Mouse (Mus musculus) liver, embryonic 16.5 days (tissue): ENCODE measurements around the gene Apool. TPM values are rescaled to one million over a fixed set of nuclear protein-coding genes. Genes with fewer than 3 reads are reported as not detected.

ENCODE experiments used
- ATAC-seq: fragments of 200-750 bp; cut with Nextera tagmentation; 2 replicates; pipeline ENCODE4 v1.8.0; 2017; ENCODE audit warnings: low read depth, mild to moderate bottlenecking, moderate number of reproducible peaks, moderate library complexity
- H3K27ac ChIP-seq: fragments of 300-500 bp; sonication (generic); 2 replicates; pipeline ENCODE4 v1.5.1; 2014; ENCODE audit warnings: mild to moderate bottlenecking, low read length
- H3K27me3 ChIP-seq: fragments of 300-500 bp; sonication (generic); 2 replicates; pipeline ENCODE4 v1.6.1; 2014; ENCODE audit warnings: low read depth, low read length, mixed read lengths; ENCODE audit not compliant: control insufficient read depth, insufficient read depth
- H3K36me3 ChIP-seq: fragments of 300-500 bp; sonication (generic); 2 replicates; pipeline ENCODE4 v1.6.1; 2014; ENCODE audit warnings: mild to moderate bottlenecking; ENCODE audit not compliant: control insufficient read depth, insufficient read depth
- H3K4me1 ChIP-seq: fragments of 300-500 bp; sonication (generic); 2 replicates; pipeline ENCODE4 v1.6.1; 2014; ENCODE audit warnings: low read depth, low read length, mixed read lengths; ENCODE audit not compliant: control insufficient read depth
- H3K4me2 ChIP-seq: fragments of 300-500 bp; sonication (generic); 2 replicates; pipeline ENCODE4 v1.6.1; 2014; ENCODE audit warnings: low read depth, low read length, mixed read lengths
- H3K4me3 ChIP-seq: fragments of 300-500 bp; sonication (generic); 2 replicates; pipeline ENCODE4 v1.5.1; 2014; ENCODE audit warnings: low read depth, mild to moderate bottlenecking, low read length
- H3K9ac ChIP-seq: fragments of 300-500 bp; sonication (generic); 2 replicates; pipeline ENCODE4 v1.6.1; 2014; ENCODE audit warnings: low read depth, low read length
- H3K9me3 ChIP-seq: fragments of 300-500 bp; sonication (generic); replicated peaks from 2 replicates; pipeline ENCODE4 v1.6.1; 2016; ENCODE audit warnings: low read length; ENCODE audit not compliant: control insufficient read depth
- WGBS: fragments of 180-500 bp; shearing (Covaris S2); extraction: QIAGEN DNeasy Blood & Tissue Kit; methylation state at CpG from one replicate; pipeline ENCODE4 v1.1.7; 2014; ENCODE audit not compliant: insufficient replicate concordance; 5-methylcytosine and 5-hydroxymethylcytosine counted together
- polyA plus RNA-seq: library from polyadenylated mRNA; unstranded; fragments of >200 nt; fragmentation: Nextera tagmentation; extraction: Ambion mirVana; gene quantifications from 2 replicates; pipeline ENCODE4 v1.2.1, GENCODE M21; 2015

Gene Apool
- 22.3 and 22.9 TPM in 2 replicates for polyA plus RNA-seq

GRCm38 (mm10) chrX:112310804-112311530 is at the start of gene Apool:
Gene Apool, plus strand, starts transcription at chrX:112311334.
- H3K36me3 ChIP-seq: no peaks in the 10 kb centered on the region
- peak within 1 kb of the TSS; percentile 68 for H3K9ac ChIP-seq
- H3K4me2 ChIP-seq: peak within 1 kb of the TSS; percentile 50
- ATAC-seq: peak; percentile 96
- H3K9me3 ChIP-seq: no peaks in the 10 kb centered on the region
- H3K4me1 ChIP-seq: peaks cover 2% of the 10 kb centered on the region
- H3K27ac ChIP-seq: peak within 1 kb of the TSS; percentile 37; the same call in 1 of the 2 replicates
- no peaks in the 10 kb centered on the region for H3K27me3 ChIP-seq
- WGBS: 18% methylated on average over 18 of the region's 18 CpGs
- H3K4me3 ChIP-seq: peak within 1 kb of the TSS; percentile 72

- H3K9me3 ChIP-seq: no peaks in the 10 kb centered on the region
- H3K27ac ChIP-seq: no peak overlapping the region
- no peaks in the 10 kb centered on the region for H3K27me3 ChIP-seq
- WGBS: 17% methylated on average over 1 of the region's 1 CpGs
- no peak for ATAC-seq
- no peak overlapping the region for H3K9ac ChIP-seq
- H3K4me1 ChIP-seq: no peaks in the 10 kb centered on the region
- H3K4me2 ChIP-seq: no peak overlapping the region
- no peak overlapping the region for H3K4me3 ChIP-seq
- no peaks in the 10 kb centered on the region for H3K36me3 ChIP-seq
Observed at GRCm38 (mm10) chrX:112273550-112273949, 37.6 kb upstream of the Apool start.

- no peaks in the 10 kb centered on the region for H3K36me3 ChIP-seq
- H3K27ac ChIP-seq: peak overlapping the region; percentile 37; the same call in 1 of the 2 replicates
- 7% methylated on average over 12 of the region's 12 CpGs for WGBS
- H3K27me3 ChIP-seq: no peaks in the 10 kb centered on the region
- peak overlapping the region; percentile 68 for H3K9ac ChIP-seq
- peak; percentile 64 for ATAC-seq
- peak overlapping the region; percentile 50 for H3K4me2 ChIP-seq
- H3K4me3 ChIP-seq: peak overlapping the region; percentile 72
- H3K4me1 ChIP-seq: peaks cover 2% of the 10 kb centered on the region
- no peaks in the 10 kb centered on the region for H3K9me3 ChIP-seq
Observed at GRCm38 (mm10) chrX:112311531-112311887, 375 bp downstream of the Apool start.

DNA sequence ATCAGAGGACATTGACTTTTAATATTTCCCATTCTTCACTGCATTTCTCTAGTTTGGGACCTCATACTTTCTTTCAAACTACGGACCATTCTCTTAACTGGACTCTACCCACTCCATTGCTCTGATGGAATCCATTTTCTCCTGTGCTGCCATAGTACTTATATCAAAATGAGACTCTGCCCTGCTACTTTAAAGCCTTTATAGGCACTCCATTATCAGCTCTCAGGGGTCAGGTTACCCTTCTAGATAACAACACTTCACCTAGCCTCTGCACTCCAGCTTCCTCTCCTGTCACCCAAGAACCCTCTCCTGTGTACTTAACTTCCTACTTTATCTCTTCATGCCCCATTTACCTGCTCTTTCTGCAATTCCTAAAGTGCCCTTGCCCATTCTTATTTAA is 960 bp downstream of the Apool start:
- WGBS: 63% methylated on average over 1 of the region's 1 CpGs
- peak overlapping the region; percentile 50 for H3K4me2 ChIP-seq
- H3K27ac ChIP-seq: no peak overlapping the region
- H3K9ac ChIP-seq: no peak overlapping the region
- H3K4me1 ChIP-seq: peaks cover 2% of the 10 kb centered on the region
- no peaks in the 10 kb centered on the region for H3K27me3 ChIP-seq
- H3K9me3 ChIP-seq: no peaks in the 10 kb centered on the region
- H3K4me3 ChIP-seq: peak overlapping the region; percentile 72
- no peak; the same call in 1 of the 2 replicates for ATAC-seq
- no peaks in the 10 kb centered on the region for H3K36me3 ChIP-seq

DNA sequence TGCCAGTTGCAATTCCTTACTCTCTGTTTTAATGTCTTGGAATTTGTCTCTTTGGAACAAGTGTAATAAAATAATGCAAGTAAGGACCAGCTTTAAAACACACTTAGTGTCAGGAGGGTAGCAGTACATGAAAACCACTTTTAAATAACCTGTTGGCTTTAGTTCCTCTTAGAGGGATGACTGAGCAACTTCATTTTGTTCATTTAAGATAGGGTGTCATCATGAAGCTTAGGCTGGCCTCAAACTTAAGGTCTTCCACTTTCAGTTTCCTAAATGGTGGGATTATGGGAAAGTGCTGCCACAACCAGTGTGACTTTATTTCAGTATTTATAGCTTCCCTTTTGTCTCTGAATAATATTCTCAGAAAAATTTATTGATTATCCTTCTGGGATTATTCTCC is 9.1 kb downstream of the Apool start:
- H3K9me3 ChIP-seq: no peaks in the 10 kb centered on the region
- no peak overlapping the region for H3K9ac ChIP-seq
- H3K4me1 ChIP-seq: no peaks in the 10 kb centered on the region
- no peak overlapping the region for H3K4me2 ChIP-seq
- H3K27me3 ChIP-seq: no peaks in the 10 kb centered on the region
- no peak overlapping the region for H3K27ac ChIP-seq
- H3K36me3 ChIP-seq: no peaks in the 10 kb centered on the region
- no peak overlapping the region for H3K4me3 ChIP-seq
- ATAC-seq: no peak

- 58% methylated on average over 3 of the region's 3 CpGs for WGBS
- H3K4me3 ChIP-seq: no peak overlapping the region
- H3K27me3 ChIP-seq: no peaks in the 10 kb centered on the region
- no peaks in the 10 kb centered on the region for H3K36me3 ChIP-seq
- H3K4me1 ChIP-seq: no peaks in the 10 kb centered on the region
- ATAC-seq: no peak
- H3K27ac ChIP-seq: no peak overlapping the region
- no peak overlapping the region for H3K4me2 ChIP-seq
- H3K9ac ChIP-seq: no peak overlapping the region
- no peaks in the 10 kb centered on the region for H3K9me3 ChIP-seq
Observed at GRCm38 (mm10) chrX:112339486-112339885, 28.4 kb downstream of the Apool start.

GRCm38 (mm10) chrX:112347467-112348394 is 36.6 kb downstream of the Apool start:
- Histone ChIP-seq H3K9ac (no peak overlapping the region), H3K9me3 (no peaks in the 10 kb centered on the region), H3K27ac (no peak overlapping the region), H3K4me2 (no peak overlapping the region), H3K27me3 (no peaks in the 10 kb centered on the region), H3K36me3 (no peaks in the 10 kb centered on the region), H3K4me1 (no peaks in the 10 kb centered on the region), H3K4me3 (no peak overlapping the region)
- ATAC-seq: no peak
- WGBS: 60% methylated on average over 4 of the region's 4 CpGs

GRCm38 (mm10) chrX:112348395-112348791 is 37.3 kb downstream of the Apool start:
- 47% methylated on average over 3 of the region's 3 CpGs for WGBS
- no peak overlapping the region for H3K4me3 ChIP-seq
- ATAC-seq: no peak

GRCm38 (mm10) chrX:112368426-112368825 is 57.3 kb downstream of the Apool start:
- no peaks in the 10 kb centered on the region for H3K36me3 ChIP-seq
- no peaks in the 10 kb centered on the region for H3K27me3 ChIP-seq
- 37% methylated on average over 4 of the region's 4 CpGs for WGBS
- H3K9ac ChIP-seq: no peak overlapping the region
- no peak overlapping the region for H3K27ac ChIP-seq
- no peak for ATAC-seq
- no peaks in the 10 kb centered on the region for H3K4me1 ChIP-seq
- no peak overlapping the region for H3K4me2 ChIP-seq
- H3K9me3 ChIP-seq: no peaks in the 10 kb centered on the region
- H3K4me3 ChIP-seq: no peak overlapping the region

More at GRCm38 (mm10) chrX:112348395-112348791, 37.3 kb downstream of the Apool start:
- no peaks in the 10 kb centered on the region for H3K27me3 ChIP-seq
- no peak overlapping the region for H3K4me2 ChIP-seq
- H3K9me3 ChIP-seq: no peaks in the 10 kb centered on the region
- H3K36me3 ChIP-seq: no peaks in the 10 kb centered on the region
- H3K9ac ChIP-seq: no peak overlapping the region
- H3K4me1 ChIP-seq: no peaks in the 10 kb centered on the region
- H3K27ac ChIP-seq: no peak overlapping the region
